Mouse (Mus musculus) neural tube, embryonic 11.5 days (tissue): ENCODE measurements around the gene Col6a5. TPM values are rescaled to one million over a fixed set of nuclear protein-coding genes. Genes with fewer than 3 reads are reported as not detected.

ENCODE experiments used
- ATAC-seq: fragments of 200-750 bp; cut with Nextera tagmentation; 2 replicates; pipeline ENCODE4 v1.8.0; 2017; ENCODE audit warnings: moderate number of reproducible peaks, mild to moderate bottlenecking, moderate TSS enrichment, moderate library complexity; ENCODE audit not compliant: insufficient read depth, low FRiP score, low TSS enrichment
- DNase-seq: peaks from one replicate; pipeline ENCODE4 v3.0.0-alpha.2; 2015; ENCODE audit warnings: low spot score
- H3K27ac ChIP-seq: fragments of 300-500 bp; sonication (generic); 2 replicates; pipeline ENCODE4 v1.5.1; 2014; ENCODE audit warnings: low read depth, mild to moderate bottlenecking, low read length
- H3K27me3 ChIP-seq: fragments of 300-500 bp; sonication (generic); 2 replicates; pipeline ENCODE4 v1.6.1; 2014; ENCODE audit warnings: mild to moderate bottlenecking, low read length, mixed read lengths; ENCODE audit not compliant: control insufficient read depth, insufficient read depth
- H3K36me3 ChIP-seq: fragments of 300-500 bp; sonication (generic); 2 replicates; pipeline ENCODE4 v1.6.1; 2014; ENCODE audit warnings: mild to moderate bottlenecking, low read length, moderate library complexity, mixed read lengths; ENCODE audit not compliant: control insufficient read depth, insufficient read depth
- H3K4me1 ChIP-seq: fragments of 300-500 bp; sonication (generic); 2 replicates; pipeline ENCODE4 v1.6.1; 2014; ENCODE audit warnings: low read length, mixed read lengths; ENCODE audit not compliant: control insufficient read depth, insufficient read depth
- H3K4me2 ChIP-seq: fragments of 300-500 bp; sonication (generic); 2 replicates; pipeline ENCODE4 v1.6.1; 2014; ENCODE audit warnings: low read depth, mild to moderate bottlenecking, moderate library complexity
- H3K4me3 ChIP-seq: fragments of 300-500 bp; sonication (generic); 2 replicates; pipeline ENCODE4 v1.5.1; 2014; ENCODE audit warnings: low read depth, low read length
- H3K9ac ChIP-seq: fragments of 300-500 bp; sonication (generic); 2 replicates; pipeline ENCODE4 v1.6.1; 2014; ENCODE audit warnings: mild to moderate bottlenecking, low read length
- H3K9me3 ChIP-seq: fragments of 300-500 bp; sonication (generic); 2 replicates; pipeline ENCODE4 v1.6.1; 2016; ENCODE audit warnings: low read length; ENCODE audit not compliant: control insufficient read depth
- WGBS: fragments of 180-500 bp; shearing (Covaris S2); extraction: QIAGEN DNeasy Blood & Tissue Kit; methylation state at CpG from one replicate; pipeline ENCODE4 v1.1.7; 2014; 5-methylcytosine and 5-hydroxymethylcytosine counted together
- polyA plus RNA-seq: library from polyadenylated mRNA; unstranded; fragments of >200 nt; fragmentation: Nextera tagmentation; extraction: Ambion mirVana; gene quantifications from 2 replicates; pipeline ENCODE4 v1.2.1, GENCODE M21; 2014

The Col6a5 gene
- polyA plus RNA-seq = 0.09 TPM in 1 of 2 replicates, not detected in the other

GRCm38 (mm10) chr9:105960533-105960932, at the start of gene Col6a5:
TSS of gene Col6a5 (minus strand) at chr9:105960643.
- H3K4me3 ChIP-seq = no peak within 1 kb of the TSS
- no peaks in the 10 kb centered on the region for H3K36me3 ChIP-seq
- no peaks in the 10 kb centered on the region for H3K9me3 ChIP-seq
- no peak within 1 kb of the TSS for H3K9ac ChIP-seq
- 12% methylated on average over 13 of the region's 13 CpGs for WGBS
- ATAC-seq (no peak), DNase-seq (no peak)
- no peak within 1 kb of the TSS for H3K4me2 ChIP-seq
- H3K4me1 ChIP-seq = no peaks in the 10 kb centered on the region
- no peak within 1 kb of the TSS for H3K27ac ChIP-seq
- peaks cover 2% of the 10 kb centered on the region; the same call in 1 of the 2 replicates for H3K27me3 ChIP-seq

- Histone ChIP-seq H3K9ac (no peak overlapping the region), H3K27ac (no peak overlapping the region), H3K4me3 (no peak overlapping the region), H3K9me3 (no peaks in the 10 kb centered on the region), H3K4me2 (no peak overlapping the region), H3K27me3 (no peaks in the 10 kb centered on the region), H3K4me1 (no peaks in the 10 kb centered on the region), H3K36me3 (no peaks in the 10 kb centered on the region)
- ATAC-seq (no peak), DNase-seq (no peak)
- WGBS = 63% methylated on average over 11 of the region's 11 CpGs
These were observed 37.5 kb upstream of the Col6a5 start for GRCm38 (mm10) chr9:105997955-105998354.

- no peak for DNase-seq
These were observed 32.0 kb upstream of the Col6a5 start for GRCm38 (mm10) chr9:105992425-105992824.

GRCm38 (mm10) chr9:105990099-105990498, 29.7 kb upstream of the Col6a5 start:
- no peaks in the 10 kb centered on the region for H3K36me3 ChIP-seq
- DNase-seq (no peak), ATAC-seq (no peak)
- H3K27me3 ChIP-seq = no peaks in the 10 kb centered on the region
- H3K4me1 ChIP-seq = no peaks in the 10 kb centered on the region
- H3K27ac ChIP-seq = no peak overlapping the region
- no peak overlapping the region for H3K4me2 ChIP-seq
- H3K4me3 ChIP-seq = no peak overlapping the region
- H3K9ac ChIP-seq = no peak overlapping the region
- H3K9me3 ChIP-seq = no peaks in the 10 kb centered on the region
- 73% methylated on average over 6 of the region's 6 CpGs for WGBS

More at GRCm38 (mm10) chr9:105992425-105992824, 32.0 kb upstream of the Col6a5 start:
- WGBS = 83% methylated on average over 6 of the region's 6 CpGs
- Histone ChIP-seq H3K27ac (no peak overlapping the region), H3K4me1 (no peaks in the 10 kb centered on the region), H3K36me3 (no peaks in the 10 kb centered on the region), H3K27me3 (no peaks in the 10 kb centered on the region), H3K9me3 (no peaks in the 10 kb centered on the region), H3K9ac (no peak overlapping the region), H3K4me3 (no peak overlapping the region), H3K4me2 (no peak overlapping the region)
- ATAC-seq = no peak

GRCm38 (mm10) chr9:105989468-105989867, 29.0 kb upstream of the Col6a5 start:
- WGBS = 87% methylated on average over 6 of the region's 6 CpGs
- Histone ChIP-seq H3K9me3 (no peaks in the 10 kb centered on the region), H3K36me3 (no peaks in the 10 kb centered on the region), H3K4me2 (no peak overlapping the region), H3K9ac (no peak overlapping the region), H3K27ac (no peak overlapping the region), H3K4me1 (no peaks in the 10 kb centered on the region), H3K27me3 (no peaks in the 10 kb centered on the region), H3K4me3 (no peak overlapping the region)
- ATAC-seq = no peak
- no peak for DNase-seq

- Histone ChIP-seq H3K36me3 (no peaks in the 10 kb centered on the region), H3K4me3 (no peak overlapping the region), H3K4me2 (no peak overlapping the region), H3K27me3 (no peaks in the 10 kb centered on the region), H3K27ac (no peak overlapping the region), H3K9me3 (no peaks in the 10 kb centered on the region), H3K4me1 (no peaks in the 10 kb centered on the region), H3K9ac (no peak overlapping the region)
- 72% methylated on average over 8 of the region's 8 CpGs for WGBS
- ATAC-seq = no peak
- DNase-seq = no peak
These were observed 27.7 kb upstream of the Col6a5 start for GRCm38 (mm10) chr9:105988096-105988495.

- no peaks in the 10 kb centered on the region for H3K36me3 ChIP-seq
- peak; percentile 25 for DNase-seq
- H3K4me2 ChIP-seq = no peak overlapping the region
- ATAC-seq = no peak
- no peak overlapping the region for H3K27ac ChIP-seq
- H3K9me3 ChIP-seq = no peaks in the 10 kb centered on the region
- WGBS = 36% methylated on average over 10 of the region's 10 CpGs
- no peaks in the 10 kb centered on the region for H3K4me1 ChIP-seq
- no peak overlapping the region for H3K4me3 ChIP-seq
- H3K27me3 ChIP-seq = no peaks in the 10 kb centered on the region
- H3K9ac ChIP-seq = no peak overlapping the region
These were observed 24.6 kb upstream of the Col6a5 start for GRCm38 (mm10) chr9:105984931-105985519.

- no peak overlapping the region for H3K9ac ChIP-seq
- ATAC-seq (no peak), DNase-seq (no peak)
- no peak overlapping the region for H3K4me3 ChIP-seq
- H3K36me3 ChIP-seq = no peaks in the 10 kb centered on the region
- 96% methylated on average over 8 of the region's 8 CpGs for WGBS
- no peak overlapping the region for H3K4me2 ChIP-seq
- no peaks in the 10 kb centered on the region for H3K9me3 ChIP-seq
- no peak overlapping the region for H3K27ac ChIP-seq
- no peaks in the 10 kb centered on the region for H3K4me1 ChIP-seq
- H3K27me3 ChIP-seq = no peaks in the 10 kb centered on the region
These were observed 18.0 kb upstream of the Col6a5 start for GRCm38 (mm10) chr9:105978479-105978878.

- H3K4me1 ChIP-seq = no peaks in the 10 kb centered on the region
- 7% methylated on average over 13 of the region's 13 CpGs for WGBS
- no peak overlapping the region for H3K27ac ChIP-seq
- no peak overlapping the region for H3K9ac ChIP-seq
- H3K4me2 ChIP-seq = no peak overlapping the region
- H3K9me3 ChIP-seq = no peaks in the 10 kb centered on the region
- H3K27me3 ChIP-seq = no peaks in the 10 kb centered on the region
- no peak for DNase-seq
- H3K36me3 ChIP-seq = no peaks in the 10 kb centered on the region
- no peak for ATAC-seq
- no peak overlapping the region for H3K4me3 ChIP-seq
These were observed 16.4 kb upstream of the Col6a5 start for GRCm38 (mm10) chr9:105976871-105977270.
